Mouse (Mus musculus) forebrain, postnatal 0 days (tissue): ENCODE data around the gene Rab4b. TPM values are rescaled to one million over a fixed set of nuclear protein-coding genes. Genes with fewer than 3 reads are reported as not detected.

Source experiments
- ATAC-seq: fragments of 200-750 bp; cut with Nextera tagmentation; 2 replicates; pipeline ENCODE4 v1.8.0; 2017; ENCODE audit warnings: mild to moderate bottlenecking, moderate library complexity
- DNase-seq: peaks from one replicate; pipeline ENCODE4 v3.0.0-alpha.2; 2015
- H3K27ac ChIP-seq: fragments of 300-500 bp; sonication (generic); 2 replicates; pipeline ENCODE4 v1.5.1; 2014; ENCODE audit warnings: low read depth, mild to moderate bottlenecking, antibody characterized with exemption, low read length, moderate library complexity, mixed read lengths
- H3K27me3 ChIP-seq: fragments of 300-500 bp; sonication (generic); 2 replicates; pipeline ENCODE4 v1.6.1; 2014; ENCODE audit warnings: mild to moderate bottlenecking, low read length, mixed read lengths; ENCODE audit not compliant: insufficient read depth
- H3K36me3 ChIP-seq: fragments of 300-500 bp; sonication (generic); 2 replicates; pipeline ENCODE4 v1.6.1; 2014; ENCODE audit warnings: mild to moderate bottlenecking, moderate library complexity; ENCODE audit not compliant: insufficient read depth
- H3K4me1 ChIP-seq: fragments of 300-500 bp; sonication (generic); 2 replicates; pipeline ENCODE4 v1.6.1; 2014; ENCODE audit warnings: antibody characterized with exemption; ENCODE audit not compliant: insufficient read depth
- H3K4me2 ChIP-seq: fragments of 300-500 bp; sonication (generic); 2 replicates; pipeline ENCODE4 v1.6.1; 2014; ENCODE audit warnings: low read depth, mild to moderate bottlenecking, moderate library complexity
- H3K4me3 ChIP-seq: fragments of 300-500 bp; sonication (generic); 2 replicates; pipeline ENCODE4 v1.5.1; 2014; ENCODE audit warnings: low read depth, low read length, mixed read lengths
- H3K9ac ChIP-seq: fragments of 300-500 bp; sonication (generic); 2 replicates; pipeline ENCODE4 v1.6.1; 2014; ENCODE audit warnings: mild to moderate bottlenecking
- H3K9me3 ChIP-seq: fragments of 300-500 bp; sonication (generic); 2 replicates; pipeline ENCODE4 v1.6.1; 2016; ENCODE audit warnings: low read length
- CTCF ChIP-seq: sonication (generic); IDR thresholded peaks from 2 replicates; pipeline ENCODE4 v1.5.1; 2016; ENCODE audit warnings: antibody characterized with exemption, control low read depth, low read depth
- WGBS: fragments of 180-500 bp; shearing (Covaris S2); extraction: QIAGEN DNeasy Blood & Tissue Kit; methylation state at CpG from one replicate; pipeline ENCODE4 v1.1.7; 2014; 5-methylcytosine and 5-hydroxymethylcytosine counted together
- polyA plus RNA-seq: library from polyadenylated mRNA; unstranded; fragments of >200 nt; fragmentation: Nextera tagmentation; extraction: Ambion mirVana; gene quantifications from 2 replicates; pipeline ENCODE4 v1.2.1, GENCODE M21; 2015
- total RNA-seq: library from RNA; depleted of rRNA; stranded (reverse); fragments of >200 nt; gene quantifications from 2 replicates; pipeline ENCODE4 v1.2.3, GENCODE M21; 2014

The Rab4b gene
- total and polyA plus RNA-seq, 2 experiments from 2014 or later: 66.8 to 125 TPM

DNA sequence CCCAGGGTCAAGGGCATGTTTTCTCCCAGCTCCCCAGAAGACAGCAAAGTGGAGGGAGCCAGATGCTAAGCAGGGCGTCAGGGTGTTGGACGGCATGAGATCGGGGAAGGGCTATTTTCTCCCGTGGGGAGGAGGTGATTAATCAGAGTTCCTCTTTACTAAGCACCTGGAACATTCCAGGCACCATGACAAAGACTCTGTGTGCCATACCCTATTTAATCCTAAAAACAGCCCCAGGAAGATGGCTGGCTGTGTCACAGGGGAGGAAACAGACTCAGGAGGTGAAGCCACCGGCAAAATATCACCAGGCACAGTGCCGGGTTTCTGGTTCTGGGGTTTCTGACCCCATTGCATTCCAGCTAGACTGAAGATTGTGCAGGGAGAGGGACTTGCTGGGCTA is 43.2 kb upstream of the Rab4b start:
- no peak overlapping the region for H3K9ac ChIP-seq

DNA sequence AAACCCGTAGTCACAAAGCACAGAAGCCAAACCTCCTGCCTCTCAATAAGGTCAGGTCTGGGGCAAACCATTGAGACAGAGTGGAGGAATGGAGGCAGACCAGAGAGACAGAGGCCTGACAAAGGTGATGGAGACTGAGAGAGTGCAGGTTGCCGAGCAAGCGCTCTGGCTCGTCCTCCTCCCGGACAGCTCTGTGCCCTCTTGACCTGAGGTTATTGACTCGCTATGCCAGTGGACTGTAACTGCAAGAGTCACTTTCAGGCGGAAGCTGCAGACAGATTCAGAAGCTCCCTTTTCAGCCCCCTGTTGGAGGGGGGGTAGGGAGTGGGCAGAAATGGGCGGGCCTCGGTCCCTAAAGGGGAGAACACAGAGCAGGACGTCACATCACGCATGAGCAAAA is 41.2 kb upstream of the Rab4b start:
- H3K36me3 ChIP-seq: peaks cover 51% of the 10 kb centered on the region
- no peak for TF ChIP-seq CTCF
- ATAC-seq (no peak), DNase-seq (no peak)
- WGBS: 89% methylated on average over 11 of the region's 11 CpGs
- H3K9ac ChIP-seq: no peak overlapping the region
- H3K27ac ChIP-seq: no peak overlapping the region
- H3K4me2 ChIP-seq: no peak overlapping the region
- H3K9me3 ChIP-seq: no peaks in the 10 kb centered on the region
- peaks cover 5% of the 10 kb centered on the region for H3K4me1 ChIP-seq
- no peaks in the 10 kb centered on the region for H3K27me3 ChIP-seq
- no peak overlapping the region for H3K4me3 ChIP-seq

More for the DNA sequence above, 43.2 kb upstream of the Rab4b start:
- WGBS: 82% methylated on average over 6 of the region's 6 CpGs
- Histone ChIP-seq H3K4me1 (peaks cover 25% of the 10 kb centered on the region), H3K36me3 (peaks cover 42% of the 10 kb centered on the region), H3K4me2 (no peak overlapping the region), H3K9me3 (no peaks in the 10 kb centered on the region), H3K4me3 (no peak overlapping the region), H3K27ac (no peak overlapping the region), H3K27me3 (no peaks in the 10 kb centered on the region)
- DNase-seq (no peak), ATAC-seq (no peak)
- TF ChIP-seq CTCF: no peak

DNA sequence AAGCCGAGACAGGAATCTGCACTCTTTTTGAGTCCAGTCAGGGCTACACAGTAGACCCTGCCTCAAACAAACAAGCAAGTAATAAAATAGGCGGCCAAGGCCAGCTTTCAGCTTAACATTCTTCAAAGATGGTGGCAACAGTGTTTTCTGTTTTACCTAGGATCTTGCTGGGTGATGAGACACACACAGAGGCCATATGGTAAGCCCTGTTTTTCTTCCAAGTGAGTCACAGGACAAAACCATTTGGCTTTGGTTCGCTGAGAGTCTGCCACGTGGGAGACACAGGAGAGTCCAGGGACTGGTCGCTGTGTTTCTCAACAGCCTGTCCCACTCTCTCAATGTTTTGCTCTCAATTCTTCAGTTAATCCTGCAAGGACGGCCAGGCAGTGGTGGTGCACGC is 39.9 kb upstream of the Rab4b start:
- no peak for TF ChIP-seq CTCF
- Histone ChIP-seq H3K9me3 (no peaks in the 10 kb centered on the region), H3K9ac (no peak overlapping the region), H3K36me3 (peaks cover 54% of the 10 kb centered on the region), H3K27ac (no peak overlapping the region), H3K4me1 (no peaks in the 10 kb centered on the region), H3K4me2 (no peak overlapping the region), H3K4me3 (no peak overlapping the region), H3K27me3 (no peaks in the 10 kb centered on the region)
- DNase-seq: no peak
- no peak for ATAC-seq
- 86% methylated on average over 7 of the region's 7 CpGs for WGBS

DNA sequence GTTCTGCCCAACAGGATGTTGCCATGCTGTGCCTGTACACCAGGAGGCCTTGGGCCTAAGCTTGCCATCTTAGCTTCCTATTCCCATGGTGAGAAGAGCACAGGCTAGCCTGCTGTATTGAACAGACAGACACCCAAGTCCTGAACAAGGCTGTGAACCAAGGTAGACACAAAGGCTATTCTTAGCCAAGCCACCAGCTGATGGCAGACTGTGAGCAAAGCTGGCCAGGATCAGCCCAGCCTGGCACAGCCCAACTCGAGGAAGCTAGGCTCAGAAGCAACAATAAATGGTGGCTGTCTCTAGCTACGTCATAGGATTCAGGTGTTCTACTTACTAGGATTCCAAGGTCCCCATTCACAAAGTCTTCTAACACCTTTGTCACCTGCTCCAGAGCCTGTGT is 33.9 kb upstream of the Rab4b start:
- no peak for ATAC-seq
- no peaks in the 10 kb centered on the region for H3K4me1 ChIP-seq
- no peak overlapping the region for H3K27ac ChIP-seq
- no peak overlapping the region for H3K4me3 ChIP-seq
- H3K27me3 ChIP-seq: no peaks in the 10 kb centered on the region
- TF ChIP-seq CTCF: no peak
- no peak overlapping the region for H3K4me2 ChIP-seq
- 85% methylated on average over 2 of the region's 2 CpGs for WGBS
- no peaks in the 10 kb centered on the region for H3K9me3 ChIP-seq
- H3K36me3 ChIP-seq: peaks cover 83% of the 10 kb centered on the region
- DNase-seq: no peak
- H3K9ac ChIP-seq: no peak overlapping the region

DNA sequence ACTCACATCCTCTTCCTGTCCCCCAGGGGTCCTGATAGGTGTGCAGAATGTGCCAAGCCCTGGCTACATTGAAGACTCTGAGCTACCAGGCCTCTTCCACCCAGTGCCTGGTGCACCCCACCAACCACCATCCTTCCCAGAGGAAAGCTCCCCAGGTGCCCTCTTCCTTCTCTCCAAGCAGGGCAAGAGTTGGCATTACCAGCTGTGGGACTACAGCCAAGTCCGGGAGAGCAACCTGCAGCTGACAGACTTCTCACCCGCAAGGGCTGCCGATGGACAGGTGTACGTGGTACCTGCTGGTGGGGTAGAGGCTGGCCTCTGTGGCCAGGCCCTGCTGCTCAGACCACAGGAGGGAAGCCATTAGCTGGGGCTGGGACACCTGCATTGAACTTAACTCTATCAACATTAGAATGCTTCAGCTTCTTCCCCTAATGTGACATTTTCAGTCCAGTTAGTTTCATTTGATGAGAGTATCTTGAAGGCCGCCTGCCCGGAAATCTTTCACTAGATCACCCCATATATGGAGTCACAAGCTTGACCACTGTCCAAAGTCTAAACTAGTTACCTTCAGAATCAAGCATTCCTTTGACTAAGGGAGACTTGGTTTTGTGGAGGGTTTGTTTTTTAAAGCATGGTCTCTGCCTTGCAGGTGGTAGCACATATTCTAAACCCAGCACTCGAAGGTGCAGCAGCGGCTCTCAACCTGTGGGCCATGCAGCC is 25.2 kb upstream of the Rab4b start:
- 95% methylated on average over 8 of the region's 8 CpGs for WGBS
- Histone ChIP-seq H3K27me3 (no peaks in the 10 kb centered on the region), H3K27ac (no peak overlapping the region), H3K4me2 (no peak overlapping the region), H3K4me3 (no peak overlapping the region), H3K36me3 (peaks cover 48% of the 10 kb centered on the region), H3K9me3 (no peaks in the 10 kb centered on the region), H3K9ac (no peak overlapping the region), H3K4me1 (no peaks in the 10 kb centered on the region)
- TF ChIP-seq CTCF: no peak
- no peak for DNase-seq
- ATAC-seq: no peak

DNA sequence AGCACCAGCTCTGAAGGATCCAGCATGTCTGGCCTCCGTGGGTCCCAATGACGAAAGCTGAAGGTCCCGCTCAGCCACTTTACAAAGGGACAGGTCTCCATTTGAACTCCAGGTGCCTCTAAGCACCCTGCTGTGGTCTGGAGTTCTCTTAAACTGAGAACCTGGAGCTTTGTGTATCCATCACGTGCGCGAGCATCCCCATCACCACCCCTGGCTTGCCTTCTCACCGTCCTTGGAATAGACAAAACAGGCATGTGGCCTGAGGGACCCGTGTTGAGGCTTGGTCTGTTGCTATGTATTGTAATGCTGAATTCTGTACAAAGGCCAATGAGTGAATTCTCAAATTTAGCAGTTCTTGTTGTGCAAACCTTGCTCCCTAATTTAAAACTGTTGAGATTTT is 20.1 kb upstream of the Rab4b start:
- peaks cover 13% of the 10 kb centered on the region for H3K36me3 ChIP-seq
- ATAC-seq: no peak
- no peaks in the 10 kb centered on the region for H3K9me3 ChIP-seq
- H3K4me2 ChIP-seq: no peak overlapping the region
- 94% methylated on average over 8 of the region's 8 CpGs for WGBS
- H3K9ac ChIP-seq: no peak overlapping the region
- no peak overlapping the region for H3K27ac ChIP-seq
- no peaks in the 10 kb centered on the region for H3K27me3 ChIP-seq
- DNase-seq: no peak
- H3K4me3 ChIP-seq: no peak overlapping the region
- H3K4me1 ChIP-seq: peaks cover 12% of the 10 kb centered on the region
- no peak for TF ChIP-seq CTCF

DNA sequence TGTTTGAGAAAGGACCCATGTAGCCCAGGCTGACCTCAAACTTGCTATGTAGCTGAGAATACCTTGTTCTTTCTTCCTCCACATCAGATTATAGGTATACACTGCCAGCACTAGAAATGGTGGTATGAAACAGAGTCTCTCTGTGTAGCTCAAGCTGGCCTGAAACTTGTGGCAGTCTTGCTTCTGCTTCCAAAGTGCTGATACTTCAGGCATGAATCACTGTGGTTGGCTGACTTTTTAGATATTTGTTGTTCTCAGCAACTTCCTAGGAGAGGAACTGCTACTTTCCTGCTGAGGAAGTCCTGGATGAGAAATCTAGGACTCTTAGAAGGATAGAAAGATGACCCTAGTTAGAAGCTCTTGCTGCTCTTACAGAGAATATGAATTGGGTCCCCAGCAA is 19.7 kb upstream of the Rab4b start:
- H3K27me3 ChIP-seq: no peaks in the 10 kb centered on the region
- H3K36me3 ChIP-seq: peaks cover 13% of the 10 kb centered on the region
- TF ChIP-seq CTCF: no peak
- DNase-seq (no peak), ATAC-seq (no peak)
- H3K4me2 ChIP-seq: no peak overlapping the region
- H3K4me3 ChIP-seq: no peak overlapping the region
- H3K27ac ChIP-seq: no peak overlapping the region
- H3K4me1 ChIP-seq: peaks cover 12% of the 10 kb centered on the region
- no peaks in the 10 kb centered on the region for H3K9me3 ChIP-seq
- H3K9ac ChIP-seq: no peak overlapping the region

DNA sequence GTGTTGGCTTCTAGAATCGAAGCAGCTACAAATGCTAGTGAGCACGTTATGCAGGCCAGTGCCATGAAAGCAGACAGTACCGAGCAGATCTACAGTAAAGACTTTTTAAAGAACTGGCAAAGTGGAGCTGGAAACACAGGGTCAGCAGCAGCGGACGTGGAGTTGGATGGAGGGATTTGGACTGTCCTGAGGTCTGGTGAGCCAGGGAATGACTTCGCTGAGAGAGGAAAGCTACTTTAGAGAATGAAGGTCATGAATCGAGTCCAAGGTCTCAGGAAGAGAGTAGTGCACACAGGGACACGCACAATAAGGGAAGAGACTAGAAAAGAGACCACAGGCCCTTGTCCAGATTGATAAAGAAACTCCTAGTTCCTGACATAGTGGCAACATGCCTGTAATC is 18.9 kb upstream of the Rab4b start:
- ATAC-seq (no peak), DNase-seq (no peak)
- Histone ChIP-seq H3K27me3 (no peaks in the 10 kb centered on the region), H3K9me3 (no peaks in the 10 kb centered on the region), H3K4me2 (no peak overlapping the region), H3K4me1 (peaks cover 12% of the 10 kb centered on the region), H3K27ac (no peak overlapping the region), H3K36me3 (peaks cover 13% of the 10 kb centered on the region), H3K9ac (no peak overlapping the region), H3K4me3 (no peak overlapping the region)
- 93% methylated on average over 8 of the region's 8 CpGs for WGBS
- no peak for TF ChIP-seq CTCF
